Mouse (Mus musculus) yolk sac, embryonic 10.5 days (tissue): Measurements from ENCODE around the gene Best2.

ENCODE experiments used
- DNase-seq: peaks from one replicate; pipeline ENCODE4 v3.0.0-alpha.2; 2017; ENCODE audit warnings: low spot score

Best2 gene

GRCm38 (mm10) chr8:84966603-84967002 is 47.7 kb downstream of the Best2 start:
- DNase-seq, result no peak

- DNase-seq, result peak; percentile 96
Measured at GRCm38 (mm10) chr8:84965731-84966291, 48.5 kb downstream of the Best2 start.

GRCm38 (mm10) chr8:84963952-84964351 is 50.4 kb downstream of the Best2 start:
- no peak for DNase-seq

GRCm38 (mm10) chr8:84959811-84960210 is 54.5 kb downstream of the Best2 start:
- no peak for DNase-seq
